Mouse (Mus musculus) myocyte (in vitro differentiated cells): ENCODE data around the gene Cars2. TPM values are rescaled to one million over a fixed set of nuclear protein-coding genes. Genes with fewer than 3 reads are reported as not detected.
A peak's percentile ranks its signal among the peaks of the same experiment; 100 is the strongest.

Source experiments
- H3K27me3 ChIP-seq: one replicate; pipeline ENCODE4 v1.6.1; 2011; ENCODE audit not compliant: control insufficient read depth, insufficient read depth, insufficient read length
- H3K36me3 ChIP-seq: one replicate; pipeline ENCODE4 v1.6.1; 2011; ENCODE audit not compliant: control insufficient read depth, insufficient read depth
- H3K4me2 ChIP-seq: one replicate; pipeline ENCODE4 v1.6.1; 2011; ENCODE audit warnings: low read depth, control low read depth
- H3K4me3 ChIP-seq: one replicate; pipeline ENCODE4 v1.5.1; 2011; ENCODE audit warnings: mild to moderate bottlenecking, control low read depth, moderate library complexity
- H3K79me2 ChIP-seq: one replicate; pipeline ENCODE4 v1.6.1; 2011; ENCODE audit not compliant: control insufficient read depth, insufficient read depth
- H3ac ChIP-seq: one replicate; pipeline ENCODE4 v1.6.1; 2011; ENCODE audit not compliant: control insufficient read depth, insufficient read length
- CEBPB ChIP-seq: IDR thresholded peaks from 2 replicates; pipeline ENCODE4 v1.6.1; 2011; ENCODE audit warnings: mild to moderate bottlenecking, moderate library complexity; ENCODE audit not compliant: poor library complexity, insufficient read depth, severe bottlenecking
- E2F4 ChIP-seq: IDR thresholded peaks from one replicate; pipeline ENCODE4 v1.6.1; 2011; ENCODE audit warnings: mild to moderate bottlenecking, control low read depth, moderate library complexity; ENCODE audit not compliant: insufficient read depth
- MAX ChIP-seq: IDR thresholded peaks from one replicate; pipeline ENCODE4 v1.6.1; 2011; ENCODE audit warnings: low read depth, mild to moderate bottlenecking, control low read depth
- MYOD1 ChIP-seq, 3 experiments: IDR thresholded peaks; one replicate each; pipeline ENCODE4 v1.6.1; 2011; ENCODE audit warnings: control low read depth in 2 of 3, low read depth in 2 of 3, mild to moderate bottlenecking in 2 of 3, moderate library complexity in 1 of 3; ENCODE audit not compliant: insufficient read length in 2 of 3, control insufficient read depth in 1 of 3
- MYOG ChIP-seq, 3 experiments: IDR thresholded peaks; one replicate each; pipeline ENCODE4 v1.6.1; 2011; ENCODE audit warnings: control low read depth in 2 of 3, low read depth in 2 of 3, mild to moderate bottlenecking in 2 of 3; ENCODE audit not compliant: insufficient read length in 2 of 3, control insufficient read depth in 1 of 3, insufficient read depth in 1 of 3
- POLR2A ChIP-seq: IDR thresholded peaks from one replicate; pipeline ENCODE4 v1.6.1; 2011; ENCODE audit warnings: low read depth, mild to moderate bottlenecking, control low read depth, moderate library complexity; ENCODE audit not compliant: insufficient read length
- POLR2AphosphoS2 ChIP-seq: IDR thresholded peaks from one replicate; pipeline ENCODE4 v1.6.1; 2011; ENCODE audit warnings: low read depth, control low read depth; ENCODE audit not compliant: insufficient read length
- REST ChIP-seq: IDR thresholded peaks from one replicate; pipeline ENCODE4 v1.6.1; 2011; ENCODE audit warnings: mild to moderate bottlenecking, control low read depth, moderate library complexity; ENCODE audit not compliant: insufficient read depth, insufficient read length
- SRF ChIP-seq: IDR thresholded peaks from one replicate; pipeline ENCODE4 v1.6.1; 2011; ENCODE audit warnings: low read depth; ENCODE audit not compliant: control insufficient read depth, insufficient read length
- TCF12 ChIP-seq: IDR thresholded peaks from one replicate; pipeline ENCODE4 v1.6.1; 2011; ENCODE audit warnings: mild to moderate bottlenecking, control low read depth; ENCODE audit not compliant: poor library complexity, insufficient read depth, severe bottlenecking
- TCF3 ChIP-seq: IDR thresholded peaks from one replicate; pipeline ENCODE4 v1.6.1; 2011; ENCODE audit warnings: low read depth, control low read depth; ENCODE audit not compliant: insufficient read length
- USF1 ChIP-seq: IDR thresholded peaks from one replicate; pipeline ENCODE4 v1.6.1; 2011; ENCODE audit warnings: low read depth, mild to moderate bottlenecking, control low read depth, moderate library complexity
- polyA plus RNA-seq: library from polyadenylated mRNA; unstranded; fragments of >200 nt; fragmentation: generic; extraction: Trizol; gene quantifications from one replicate; pipeline ENCODE4 v1.2.1, GENCODE M21; 2012; ENCODE audit warnings: missing spikeins

Gene Cars2
- polyA plus RNA-seq, 1 experiment: 14.4 TPM

DNA sequence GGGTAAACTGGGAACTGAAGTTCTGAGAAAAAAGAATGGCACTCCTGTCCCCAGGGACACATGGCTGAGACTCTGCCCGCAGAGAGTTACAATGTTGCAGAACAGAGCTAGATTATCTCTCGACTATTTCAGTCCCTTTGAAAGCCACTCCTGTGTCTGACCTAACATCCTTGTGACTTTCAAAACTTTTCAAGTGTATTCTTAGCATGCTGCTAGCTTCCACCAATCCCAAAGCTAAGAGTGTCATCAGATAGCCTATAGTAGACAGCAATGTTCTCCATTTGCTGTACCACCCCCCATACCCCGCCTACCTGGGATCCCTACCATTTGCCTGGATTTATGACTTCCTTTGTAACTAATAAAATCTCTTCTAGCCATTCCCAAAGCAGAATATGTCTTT is 68.0 kb downstream of the Cars2 start:
- no peak overlapping the region for H3K4me3 ChIP-seq
- TF ChIP-seq TCF12 (no peak), MYOD1 (IDR thresholded peaks at IDR 0.05; ENCODE audit: control insufficient read depth in 1 of 3, insufficient read length in 2 of 3, low read depth in 2 of 3) (no peak), TCF3 (no peak), MYOG (IDR thresholded peaks at IDR 0.05; ENCODE audit: control insufficient read depth in 1 of 3, insufficient read depth in 1 of 3, insufficient read length in 2 of 3, low read depth in 2 of 3) (no peak), SRF (no peak), MAX (no peak), REST (no peak), POLR2AphosphoS2 (no peak), E2F4 (no peak), USF1 (no peak), POLR2A (no peak), CEBPB (no peak)
- H3ac ChIP-seq: no peak overlapping the region
- H3K36me3 ChIP-seq: no peaks in the 10 kb centered on the region
- peaks cover 6% of the 10 kb centered on the region for H3K27me3 ChIP-seq
- no peak overlapping the region for H3K4me2 ChIP-seq
- no peaks in the 10 kb centered on the region for H3K79me2 ChIP-seq

DNA sequence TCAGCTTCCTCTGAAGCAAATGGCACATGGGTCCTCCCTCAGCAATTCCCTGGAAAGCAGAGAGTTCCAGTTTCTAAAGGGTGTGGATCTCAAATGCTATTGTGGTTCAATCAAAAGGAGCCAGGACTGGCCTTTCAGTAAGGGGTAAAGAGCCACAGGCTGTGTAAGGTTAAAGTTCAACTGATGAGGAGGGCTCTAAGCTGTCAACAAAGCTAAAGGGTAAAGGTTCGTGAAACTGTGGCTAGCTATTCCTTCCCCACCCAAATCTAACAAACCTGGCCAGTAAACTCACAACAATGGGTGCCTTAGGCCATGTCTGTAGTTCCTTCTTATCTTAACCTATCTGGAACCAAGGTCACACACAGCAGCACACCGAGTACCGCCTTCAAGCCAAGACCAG is 68.7 kb downstream of the Cars2 start:
- no peaks in the 10 kb centered on the region for H3K79me2 ChIP-seq
- H3K27me3 ChIP-seq: peaks cover 6% of the 10 kb centered on the region
- H3ac ChIP-seq: no peak overlapping the region
- H3K36me3 ChIP-seq: no peaks in the 10 kb centered on the region
- no peak overlapping the region for H3K4me3 ChIP-seq
- TF ChIP-seq E2F4 (no peak), CEBPB (no peak), TCF3 (no peak), POLR2AphosphoS2 (no peak), MYOD1 (IDR thresholded peaks at IDR 0.05; ENCODE audit: control insufficient read depth in 1 of 3, insufficient read length in 2 of 3, low read depth in 2 of 3) (no peak), REST (no peak), SRF (no peak), MYOG (IDR thresholded peaks at IDR 0.05; ENCODE audit: control insufficient read depth in 1 of 3, insufficient read depth in 1 of 3, insufficient read length in 2 of 3, low read depth in 2 of 3) (no peak), USF1 (no peak), MAX (no peak), POLR2A (no peak), TCF12 (no peak)
- H3K4me2 ChIP-seq: no peak overlapping the region

DNA sequence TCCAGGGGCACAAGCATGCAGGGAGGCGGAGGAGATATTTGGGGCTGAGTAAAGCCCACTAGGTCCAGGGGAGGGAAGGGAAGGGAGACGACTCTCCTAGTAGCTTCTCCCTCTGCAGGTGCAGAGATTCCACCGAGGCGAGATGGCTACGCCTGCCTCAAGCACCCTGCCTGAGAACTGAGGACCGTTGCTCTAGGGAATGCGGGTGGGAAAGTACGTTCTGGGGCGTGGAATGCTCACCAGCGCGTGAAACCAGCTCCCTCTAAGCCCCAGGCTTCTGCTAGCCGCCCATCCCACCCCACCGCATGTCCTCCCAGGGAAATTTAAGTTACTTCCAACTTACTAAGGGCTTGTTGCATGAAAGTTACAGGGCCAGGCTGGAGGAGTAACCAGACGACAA is 71.0 kb downstream of the Cars2 start:
- TF ChIP-seq REST (no peak), CEBPB (no peak), MAX (no peak), POLR2A (no peak)
- H3ac ChIP-seq: no peak overlapping the region
- H3K36me3 ChIP-seq: no peaks in the 10 kb centered on the region
- H3K4me2 ChIP-seq: no peak overlapping the region
- H3K27me3 ChIP-seq: peaks cover 6% of the 10 kb centered on the region
- H3K79me2 ChIP-seq: no peaks in the 10 kb centered on the region
- H3K4me3 ChIP-seq: no peak overlapping the region

DNA sequence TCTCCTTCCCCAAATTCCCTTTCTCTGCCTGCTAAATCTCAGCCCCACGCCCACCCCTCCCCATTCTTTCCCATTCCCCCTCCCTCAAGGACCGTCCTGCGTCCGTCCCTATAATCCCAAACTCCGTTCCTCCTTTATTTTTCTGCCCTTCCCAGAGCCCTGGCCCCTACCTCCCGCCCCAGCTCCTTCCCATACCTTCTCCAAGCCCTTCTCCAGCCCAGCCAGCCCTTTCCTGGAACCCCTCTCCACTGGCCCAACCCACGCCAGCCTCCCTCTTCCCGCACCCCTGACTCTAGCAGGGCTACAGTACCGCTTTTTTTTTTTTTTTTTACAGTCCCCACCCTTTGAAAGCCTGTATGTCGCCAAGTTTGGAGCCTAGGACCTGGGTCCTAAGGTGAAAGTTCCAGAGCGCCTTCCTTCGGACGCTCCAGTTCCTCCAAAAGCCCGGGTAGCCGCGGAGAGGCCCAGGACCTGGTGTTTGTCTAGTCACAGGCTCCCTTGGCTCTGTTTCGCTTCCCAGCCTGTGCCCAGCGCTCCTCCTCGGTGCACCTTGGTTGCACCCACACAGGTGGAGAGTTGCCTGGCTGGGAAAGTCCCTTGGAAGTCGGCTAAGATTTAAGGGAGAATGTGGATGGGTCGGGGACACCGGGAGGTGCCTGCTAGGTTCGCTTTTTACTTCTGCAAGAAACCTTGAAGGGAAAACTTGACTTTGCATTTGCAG is 71.6 kb downstream of the Cars2 start:
- Histone ChIP-seq H3ac (no peak overlapping the region), H3K36me3 (no peaks in the 10 kb centered on the region), H3K4me3 (peak overlapping the region; percentile 25), H3K4me2 (no peak overlapping the region), H3K79me2 (no peaks in the 10 kb centered on the region), H3K27me3 (peaks cover 6% of the 10 kb centered on the region)
- no peak for TF ChIP-seq E2F4
- TF ChIP-seq MYOD1 (IDR thresholded peaks at IDR 0.05; ENCODE audit: control insufficient read depth in 1 of 3, insufficient read length in 2 of 3, low read depth in 2 of 3): no peak
- no peak for TF ChIP-seq USF1
- TF ChIP-seq CEBPB: no peak
- TF ChIP-seq POLR2AphosphoS2: no peak
- no peak for TF ChIP-seq MAX
- no peak for TF ChIP-seq TCF12
- no peak for TF ChIP-seq SRF
- no peak for TF ChIP-seq MYOG (IDR thresholded peaks at IDR 0.05; ENCODE audit: control insufficient read depth in 1 of 3, insufficient read depth in 1 of 3, insufficient read length in 2 of 3, low read depth in 2 of 3)
- TF ChIP-seq TCF3: no peak
- TF ChIP-seq REST: no peak
- TF ChIP-seq POLR2A: no peak
